Comparison of ENCODE assay signal across 11 mouse cellular contexts in the genomic region with DNA sequence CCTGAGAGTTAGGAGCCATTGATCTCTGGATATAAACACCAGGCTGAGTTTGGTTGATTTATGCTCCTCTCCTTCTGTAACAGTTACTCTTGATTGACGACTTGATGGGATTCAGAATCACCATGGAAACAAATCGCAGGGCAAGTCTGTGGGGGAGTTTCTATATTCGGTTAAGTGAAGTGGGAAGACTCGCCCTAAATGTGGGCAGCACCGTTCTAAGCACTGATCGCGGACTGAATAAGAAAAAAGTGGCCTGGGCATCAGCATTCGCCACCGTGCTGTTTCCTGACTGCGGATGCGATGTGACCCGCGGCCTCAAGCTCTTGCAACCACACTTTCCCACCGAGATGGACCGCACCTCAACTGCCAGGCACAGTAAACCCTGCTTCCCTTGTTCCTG. TPM values are rescaled to one million over a fixed set of nuclear protein-coding genes. Genes with fewer than 3 reads are reported as not detected.
A peak's percentile ranks its signal among the peaks of the same experiment; 100 is the strongest.
DNase-seq lines count a peak whose midpoint lies in the region; ATAC-seq lines count a peak whose summit lies in the region.
"Had no signal": no experiment of that assay in that cellular context is flagged by ENCODE, and none has a peak within 500 bp of the region (broad histone marks: within the 10 kb centered on the region; RNA-seq: fewer than 3 reads in every experiment).

No protein-coding gene starts in this region.

- peak overlapping the region; percentile 47 for H3K4me2 ChIP-seq in forebrain, embryonic 13.5 days
- H3K4me2 ChIP-seq in neural tube, embryonic 14.5 days (ENCODE audit: low read depth, low read length) = peak overlapping the region; percentile 14; the same call in 1 of the 2 replicates
- H3K4me2 ChIP-seq in intestine, embryonic 16.5 days (ENCODE audit: low read depth, low read length) = no peak overlapping the region

- H3K9me3 ChIP-seq in forebrain, embryonic 13.5 days (replicated peaks) = no peaks in the 10 kb centered on the region
- H3K9me3 ChIP-seq in neural tube, embryonic 14.5 days (ENCODE audit: control insufficient read depth, low read length) = no peaks in the 10 kb centered on the region
- no peaks in the 10 kb centered on the region for H3K9me3 ChIP-seq in intestine, embryonic 16.5 days (ENCODE audit: control insufficient read depth, low read length)

- intact Hi-C loops in left cerebral cortex, postnatal 4 days (cut with DNase I) = loop anchor here (5.0 to 10.0 kb wide), 2 partner anchors 41 to 104 kb away; a partner anchor contains a TSS

- no peaks in the 10 kb centered on the region for H3K36me3 ChIP-seq in forebrain, embryonic 13.5 days (ENCODE audit: poor library complexity, severe bottlenecking)
- no peaks in the 10 kb centered on the region for H3K36me3 ChIP-seq in neural tube, embryonic 14.5 days (ENCODE audit: control insufficient read depth, insufficient read depth, low read length)
- H3K36me3 ChIP-seq in intestine, embryonic 16.5 days (ENCODE audit: control insufficient read depth, insufficient read depth, low read length) = no peaks in the 10 kb centered on the region

- no peak overlapping the region for H3K9ac ChIP-seq in forebrain, embryonic 13.5 days
- no peak overlapping the region for H3K9ac ChIP-seq in neural tube, embryonic 14.5 days (replicated peaks; ENCODE audit: low read depth, low read length)
- H3K9ac ChIP-seq in intestine, embryonic 16.5 days (ENCODE audit: low read depth, low read length) = no peak overlapping the region

- ATAC-seq in forebrain, embryonic 13.5 days = no peak
- no peak for ATAC-seq in neural tube, embryonic 14.5 days (ENCODE audit: low read depth)
- ATAC-seq in intestine, embryonic 16.5 days = no peak
- ATAC-seq in megakaryocyte progenitor cell, adult 5-6 weeks (replicated peaks; ENCODE audit: poor library complexity) = no peak
- ATAC-seq: inflammation-experienced regulatory T-cells, adult 6 months had no signal

- H3K27ac ChIP-seq in forebrain, embryonic 13.5 days = no peak overlapping the region
- no peak overlapping the region for H3K27ac ChIP-seq in neural tube, embryonic 14.5 days (ENCODE audit: low read depth, low read length)
- H3K27ac ChIP-seq in intestine, embryonic 16.5 days (ENCODE audit: low read length) = no peak overlapping the region

- peak; percentile 27 to 44 for DNase-seq in left cerebral cortex, adult 18-20 months (ENCODE audit: low spot score in 2 of 2)
- DNase-seq in left cerebral cortex, postnatal 4 days = no peak
- DNase-seq in left cerebral cortex, adult 8-10 months (ENCODE audit: low spot score in 2 of 2) = peak; percentile 23 to 51
- DNase-seq in Muller cell, postnatal 12 days (ENCODE audit: inconsistent ontology term) = no peak
- DNase-seq: adrenal gland, adult 2 months; cerebellum, postnatal 36 days had no signal

- peaks cover 5% of the 10 kb centered on the region for H3K27me3 ChIP-seq in forebrain, embryonic 13.5 days
- H3K27me3 ChIP-seq in neural tube, embryonic 14.5 days (ENCODE audit: control insufficient read depth, insufficient read depth, low read length) = no peaks in the 10 kb centered on the region
- H3K27me3 ChIP-seq in intestine, embryonic 16.5 days (replicated peaks; ENCODE audit: control insufficient read depth, insufficient read depth, low read length) = no peaks in the 10 kb centered on the region

- WGBS in forebrain, embryonic 13.5 days = 29% methylated on average over 15 of the region's 15 CpGs
- 21% methylated on average over 15 of the region's 15 CpGs for WGBS in neural tube, embryonic 14.5 days
- WGBS in intestine, embryonic 16.5 days = 40% methylated on average over 15 of the region's 15 CpGs

- peak overlapping the region; percentile 15; the same call in 1 of the 2 replicates for H3K4me3 ChIP-seq in forebrain, embryonic 13.5 days
- no peak overlapping the region for H3K4me3 ChIP-seq in neural tube, embryonic 14.5 days (ENCODE audit: low read depth, low read length)
- H3K4me3 ChIP-seq in intestine, embryonic 16.5 days (ENCODE audit: low read length) = no peak overlapping the region

- H3K4me1 ChIP-seq in forebrain, embryonic 13.5 days = peaks cover 22% of the 10 kb centered on the region
- peaks cover 19% of the 10 kb centered on the region for H3K4me1 ChIP-seq in neural tube, embryonic 14.5 days (ENCODE audit: control insufficient read depth, insufficient read depth, low read length)
- H3K4me1 ChIP-seq in intestine, embryonic 16.5 days (ENCODE audit: control insufficient read depth, insufficient read depth, low read length) = no peaks in the 10 kb centered on the region

RNA-seq across cellular contexts. Expression of a gene that starts 4.7 kb away (rescaled TPM):
- total RNA-seq in left cerebral cortex, adult 18-20 months (2021) = 10 to 100 TPM; 67.8 to 71.2 TPM
- 10 to 100 TPM; 46.8 to 50.9 TPM for total RNA-seq in left cerebral cortex, postnatal 4 days (2021)
- 24.2 and 25.0 TPM in 2 replicates for polyA plus RNA-seq in forebrain, embryonic 13.5 days (2015; fragmentation: Nextera tagmentation; extraction: Ambion mirVana)
- 10 to 100 TPM; 60.7 to 79.0 (median 68.4) TPM for total RNA-seq in left cerebral cortex, adult 8-10 months (2022)
- polyA plus RNA-seq in neural tube, embryonic 14.5 days (2014; fragmentation: Nextera tagmentation; extraction: Ambion mirVana) = 28.7 and 29.7 TPM in 2 replicates
- 16.2 and 16.4 TPM in 2 replicates for polyA plus RNA-seq in intestine, embryonic 16.5 days (2015; fragmentation: Nextera tagmentation; extraction: Ambion mirVana)
- total RNA-seq in megakaryocyte progenitor cell, adult 5-6 weeks (2015) = 20.1 and 24.7 TPM in 2 replicates
- total RNA-seq in megakaryocyte progenitor cell, adult 5-6 weeks (2017) = 26.7 and 28.9 TPM in 2 replicates

RNA-seq across cellular contexts. Expression of a gene that starts 41.6 kb away (rescaled TPM):
- 10 to 100 TPM; 18.2 to 18.3 TPM for total RNA-seq in left cerebral cortex, adult 18-20 months (2021)
- 10 to 100 TPM; 64.8 to 68.3 TPM for total RNA-seq in left cerebral cortex, postnatal 4 days (2021)
- polyA plus RNA-seq in forebrain, embryonic 13.5 days (2015; fragmentation: Nextera tagmentation; extraction: Ambion mirVana) = 1.6 and 1.8 TPM in 2 replicates
- 10 to 100 TPM; 15.0 to 17.9 (median 16.3) TPM for total RNA-seq in left cerebral cortex, adult 8-10 months (2022)
- 10.6 and 11.2 TPM in 2 replicates for polyA plus RNA-seq in neural tube, embryonic 14.5 days (2014; fragmentation: Nextera tagmentation; extraction: Ambion mirVana)
- 0.27 and 0.32 TPM in 2 replicates for polyA plus RNA-seq in intestine, embryonic 16.5 days (2015; fragmentation: Nextera tagmentation; extraction: Ambion mirVana)
- 0.02 TPM in 1 of 2 replicates, not detected in the other for total RNA-seq in megakaryocyte progenitor cell, adult 5-6 weeks (2015)
- total RNA-seq in megakaryocyte progenitor cell, adult 5-6 weeks (2017) = 0.12 TPM in 1 of 2 replicates, not detected in the other
- polyA plus RNA-seq: inflammation-experienced regulatory T-cells, adult 6 months had no signal

Comparison
In these comparisons a context has a peak if more than half of its experiments do, and no peak if none do; other contexts are left out.
1. DNase-seq: peak in left cerebral cortex, adult 18-20 months (2 of 2) and left cerebral cortex, adult 8-10 months (2 of 2); none in left cerebral cortex, postnatal 4 days (single experiment) and Muller cell, postnatal 12 days (single experiment).
2. RNA of a gene that starts 41.6 kb away (total RNA-seq): 64.8 to 68.3 TPM in left cerebral cortex, postnatal 4 days, 18.2 to 18.3 TPM in left cerebral cortex, adult 18-20 months and 15.0 to 17.9 TPM in left cerebral cortex, adult 8-10 months; 0.02 to 0.12 TPM in megakaryocyte progenitor cell, adult 5-6 weeks; every median in the first group is over 10 times any median in the second.